Mouse (Mus musculus) kidney, adult 2 months (tissue): ENCODE measurements around the gene Cda. TPM values are rescaled to one million over a fixed set of nuclear protein-coding genes. Genes with fewer than 3 reads are reported as not detected.
A peak's percentile ranks its signal among the peaks of the same experiment; 100 is the strongest.

Experiments
- DNase-seq: peaks from one replicate; pipeline ENCODE4 v3.0.0; 2021
- H3K27ac ChIP-seq: fragments of 200-500 bp; 2 replicates; pipeline ENCODE4 v1.5.1; 2012; ENCODE audit warnings: low read depth, low read length, control low read depth, inconsistent platforms; ENCODE audit not compliant: insufficient read depth
- H3K27me3 ChIP-seq: fragments of 200-500 bp; replicated peaks from 2 replicates; pipeline ENCODE4 v1.6.1; 2012; ENCODE audit warnings: mild to moderate bottlenecking, moderate library complexity, low read length, inconsistent platforms; ENCODE audit not compliant: control insufficient read depth, insufficient read depth
- H3K36me3 ChIP-seq: fragments of 200-500 bp; 2 replicates; pipeline ENCODE4 v1.6.1; 2012; ENCODE audit warnings: mild to moderate bottlenecking, moderate library complexity, low read length, inconsistent platforms; ENCODE audit not compliant: control insufficient read depth, insufficient read depth
- H3K4me1 ChIP-seq: fragments of 200-500 bp; 2 replicates; pipeline ENCODE4 v1.6.1; 2011; ENCODE audit warnings: low read length; ENCODE audit not compliant: control insufficient read depth, insufficient read depth
- H3K4me3 ChIP-seq: fragments of 200-500 bp; 2 replicates; pipeline ENCODE4 v1.5.1; 2011; ENCODE audit warnings: mild to moderate bottlenecking, low read depth, low read length, control low read depth; ENCODE audit not compliant: insufficient read depth
- CTCF ChIP-seq: fragments of 200-500 bp; conservative IDR thresholded peaks from 2 replicates; pipeline ENCODE4 v1.5.1; 2011; ENCODE audit warnings: low read depth, mild to moderate bottlenecking, control low read depth, low read length, moderate library complexity, mixed read lengths; ENCODE audit not compliant: insufficient read depth, insufficient read length
- POLR2A ChIP-seq: fragments of 200-500 bp; IDR thresholded peaks from one replicate; pipeline ENCODE4 v1.6.1; 2011; ENCODE audit warnings: low read depth, low read length, control low read depth
- WGBS: fragments of 180-500 bp; shearing (Covaris S2); methylation state at CpG from one replicate; pipeline ENCODE4 v1.1.7; 2018; 5-methylcytosine and 5-hydroxymethylcytosine counted together
- polyA plus RNA-seq: library from polyadenylated mRNA; depleted of rRNA; stranded (reverse); fragments of >200 nt; gene quantifications from 2 replicates; pipeline ENCODE4 v1.2.3, GENCODE M21; 2012

Gene Cda
- polyA plus RNA-seq, 1 experiment, result 454 TPM

DNA sequence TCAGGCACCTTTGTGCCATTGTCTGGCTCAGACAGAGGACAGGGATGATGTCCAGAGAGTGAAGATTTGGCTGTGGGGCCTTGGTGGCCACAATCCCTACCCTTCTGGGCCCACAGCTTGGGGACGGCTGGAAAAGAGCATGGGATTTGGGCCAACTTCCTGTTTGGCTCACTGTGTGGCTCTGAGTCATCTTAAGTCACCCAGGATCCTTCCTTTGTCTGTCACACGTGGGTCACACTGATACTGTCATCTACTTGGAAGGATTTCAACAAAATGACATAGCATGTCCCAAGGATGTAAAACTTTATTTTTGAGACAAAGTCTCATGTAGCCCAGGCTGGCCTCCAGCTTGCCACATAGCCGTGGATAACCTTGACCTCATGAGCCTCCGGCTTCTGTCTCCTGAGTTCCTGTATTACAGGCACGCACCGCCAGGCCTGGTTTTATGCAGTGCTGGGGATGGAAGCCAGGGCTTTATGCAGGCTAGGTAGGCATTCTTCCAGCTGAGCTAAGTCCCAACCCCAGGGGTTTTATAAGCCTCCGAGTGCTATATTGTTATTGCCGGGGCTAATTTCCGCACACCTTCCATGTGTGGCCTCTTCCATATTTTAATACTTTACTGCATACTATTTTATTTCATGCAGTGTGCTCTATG is 22.8 kb downstream of the Cda start:
- 0 out of 2 replicates have a peak overlapping the region, but pooled peaks have one; percentile 0 for H3K27ac ChIP-seq
- peak; percentile 71 for DNase-seq
- no peak overlapping the region for H3K4me3 ChIP-seq
- H3K27me3 ChIP-seq, result no peaks in the 10 kb centered on the region
- no peaks in the 10 kb centered on the region; the same call in 1 of the 2 replicates for H3K36me3 ChIP-seq
- 49% methylated on average over 9 of the region's 9 CpGs for WGBS
- H3K4me1 ChIP-seq, result peaks cover 41% of the 10 kb centered on the region
- TF ChIP-seq POLR2A (no peak), CTCF (no peak)

DNA sequence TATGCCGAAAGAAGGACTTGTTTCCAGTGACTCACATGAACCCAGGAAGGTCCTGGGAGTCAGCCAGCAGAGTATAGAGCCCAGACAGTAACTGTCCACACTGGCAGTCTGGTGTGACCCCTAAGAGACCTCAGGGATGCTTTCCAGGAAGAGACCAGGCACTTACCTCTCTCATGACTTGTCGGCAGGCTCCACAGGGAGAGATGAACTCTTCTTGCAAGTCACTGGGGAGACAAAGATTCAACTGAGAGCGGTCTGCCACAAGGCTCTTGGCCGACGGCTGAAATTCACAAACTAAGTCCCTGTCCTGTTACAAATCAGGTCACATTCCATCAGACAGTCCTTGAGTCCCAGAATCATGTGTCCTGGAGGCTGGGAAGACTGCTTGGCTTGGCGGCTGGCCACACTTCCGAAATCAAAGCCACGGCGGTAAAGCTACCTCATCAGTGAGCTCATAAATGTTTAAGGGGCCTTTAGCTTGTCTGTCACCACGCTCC is 24.4 kb downstream of the Cda start:
- no peak for TF ChIP-seq CTCF
- no peak for TF ChIP-seq POLR2A
- Histone ChIP-seq H3K27ac (peak overlapping the region; percentile 73), H3K27me3 (no peaks in the 10 kb centered on the region), H3K4me3 (no peak overlapping the region), H3K36me3 (no peaks in the 10 kb centered on the region; the same call in 1 of the 2 replicates), H3K4me1 (peaks cover 34% of the 10 kb centered on the region)
- WGBS, result 35% methylated on average over 10 of the region's 10 CpGs
- peak; percentile 80 for DNase-seq

DNA sequence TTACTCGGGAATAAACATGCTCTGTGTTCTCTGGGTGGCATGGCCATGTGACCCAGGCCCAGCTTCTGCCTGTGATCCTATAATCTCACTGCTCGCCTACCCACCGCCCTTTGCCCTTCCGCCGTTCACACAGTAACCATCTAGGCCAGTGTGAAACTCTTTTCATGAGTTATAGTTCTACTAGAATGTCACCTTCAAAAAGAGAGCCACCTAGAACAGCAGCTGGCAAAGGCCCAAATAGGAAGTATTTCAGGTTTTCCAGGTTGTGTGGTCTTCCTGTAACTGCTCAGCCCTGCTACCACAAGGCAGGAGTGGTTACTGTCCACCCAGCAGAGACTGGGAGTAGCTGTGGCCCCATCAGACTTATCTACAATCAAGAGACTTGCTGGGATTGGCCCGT is 25.0 kb downstream of the Cda start:
- Histone ChIP-seq H3K27ac (peak overlapping the region; percentile 86), H3K4me3 (no peak overlapping the region), H3K36me3 (no peaks in the 10 kb centered on the region; the same call in 1 of the 2 replicates), H3K27me3 (no peaks in the 10 kb centered on the region), H3K4me1 (peaks cover 29% of the 10 kb centered on the region)
- TF ChIP-seq POLR2A (no peak), CTCF (no peak)
- peak; percentile 96 for DNase-seq
- WGBS, result 34% methylated on average over 6 of the region's 6 CpGs

DNA sequence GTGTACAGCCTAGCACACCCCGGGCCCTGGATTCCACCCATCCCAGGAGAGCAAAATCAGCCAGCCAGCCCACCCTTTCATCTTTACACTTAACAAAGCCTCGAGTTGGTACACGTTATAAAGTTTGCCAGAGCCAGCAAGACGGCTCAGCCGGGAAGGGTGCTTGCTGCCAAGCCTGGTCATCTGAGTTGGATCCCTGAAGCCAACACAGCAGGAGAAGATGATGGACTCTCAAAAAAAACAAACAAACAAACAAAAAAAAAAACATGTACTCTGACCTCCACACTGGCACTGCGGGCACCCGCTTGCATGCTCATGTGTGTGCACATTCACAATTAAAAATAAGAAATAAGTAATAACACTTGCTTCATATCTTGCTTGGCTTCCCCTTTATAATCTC is 25.7 kb downstream of the Cda start:
- WGBS, result 48% methylated on average over 7 of the region's 7 CpGs
- H3K36me3 ChIP-seq, result no peaks in the 10 kb centered on the region; the same call in 1 of the 2 replicates
- H3K4me1 ChIP-seq, result peaks cover 25% of the 10 kb centered on the region
- H3K27ac ChIP-seq, result peak overlapping the region; percentile 86; the same call in 1 of the 2 replicates
- no peak for TF ChIP-seq POLR2A
- TF ChIP-seq CTCF, result no peak
- peak; percentile 66 for DNase-seq
- H3K27me3 ChIP-seq, result no peaks in the 10 kb centered on the region
- no peak overlapping the region for H3K4me3 ChIP-seq

DNA sequence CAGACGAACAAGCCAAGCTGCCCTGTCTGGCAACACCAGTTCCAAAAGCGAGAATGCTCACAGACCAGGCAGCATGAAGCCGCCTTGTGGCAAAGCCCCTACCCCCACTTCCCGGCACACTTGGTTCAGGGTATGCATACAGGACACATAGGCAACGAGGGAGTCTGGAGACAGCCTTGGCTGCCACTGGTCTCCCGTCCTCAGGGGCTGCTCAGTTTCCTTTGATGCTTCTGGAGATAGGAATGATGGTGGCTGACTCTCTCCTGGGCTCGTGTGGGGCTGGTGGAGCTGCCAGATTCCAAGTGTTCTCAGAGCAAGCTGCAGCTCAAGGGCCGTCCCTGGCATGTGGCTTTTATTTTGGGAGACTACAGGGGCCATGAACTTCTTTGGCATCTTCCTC is 26.4 kb downstream of the Cda start:
- no peak overlapping the region for H3K4me3 ChIP-seq
- TF ChIP-seq POLR2A, result no peak
- no peak for TF ChIP-seq CTCF
- H3K4me1 ChIP-seq, result peaks cover 25% of the 10 kb centered on the region
- WGBS, result 79% methylated on average over 8 of the region's 8 CpGs
- no peaks in the 10 kb centered on the region for H3K27me3 ChIP-seq
- H3K36me3 ChIP-seq, result no peaks in the 10 kb centered on the region; the same call in 1 of the 2 replicates
- 0 out of 2 replicates have a peak overlapping the region, but pooled peaks have one; percentile 86 for H3K27ac ChIP-seq
- DNase-seq, result no peak

DNA sequence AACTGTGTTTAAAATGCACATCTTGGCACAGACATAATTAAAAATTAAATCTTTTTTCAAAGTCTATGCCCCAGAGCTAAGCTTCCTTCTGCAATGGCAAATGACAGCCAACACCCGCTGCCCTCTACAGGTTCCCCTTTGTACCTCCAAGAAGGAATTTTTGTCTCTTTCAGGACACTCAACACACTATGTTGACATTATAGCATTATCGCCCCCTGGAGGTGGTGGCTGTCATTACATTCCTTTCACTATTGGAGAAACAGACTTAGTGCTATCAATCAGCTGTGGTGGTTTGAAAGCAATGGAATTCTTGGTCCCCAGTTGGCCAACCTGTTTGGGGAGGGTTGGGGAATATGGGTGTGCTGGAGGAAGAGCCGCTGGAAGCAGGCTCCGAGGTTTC is 27.8 kb downstream of the Cda start:
- no peak for TF ChIP-seq POLR2A
- TF ChIP-seq CTCF, result peak; percentile 34
- peak; percentile 72 for DNase-seq
- Histone ChIP-seq H3K27ac (no peak overlapping the region), H3K4me1 (peaks cover 25% of the 10 kb centered on the region), H3K27me3 (no peaks in the 10 kb centered on the region), H3K4me3 (no peak overlapping the region), H3K36me3 (no peaks in the 10 kb centered on the region; the same call in 1 of the 2 replicates)
- WGBS, result 34% methylated on average over 4 of the region's 4 CpGs

DNA sequence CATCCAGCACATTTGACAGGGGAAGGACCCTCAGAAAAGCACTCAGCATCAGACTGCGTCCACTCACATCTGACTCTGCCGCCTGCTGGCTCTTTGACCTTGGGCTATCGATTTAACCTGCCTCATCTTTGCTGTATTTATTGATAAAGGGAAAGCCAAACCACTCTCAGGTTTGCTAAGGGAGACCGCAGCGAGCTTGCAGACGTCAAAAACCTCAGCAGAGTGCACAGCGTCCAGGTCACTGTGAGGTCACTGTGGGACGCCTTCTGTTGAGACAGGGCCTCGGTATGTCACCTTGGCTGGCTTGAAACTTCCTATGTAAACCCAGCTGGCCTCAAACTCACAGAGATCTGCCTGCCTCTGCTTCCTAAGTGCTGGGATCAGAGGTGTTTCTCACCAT is 30.5 kb downstream of the Cda start:
- WGBS, result 74% methylated on average over 9 of the region's 9 CpGs
- no peak overlapping the region for H3K27ac ChIP-seq
- H3K36me3 ChIP-seq, result no peaks in the 10 kb centered on the region; the same call in 1 of the 2 replicates

More for the DNA sequence above, 30.5 kb downstream of the Cda start:
- H3K4me3 ChIP-seq, result no peak overlapping the region
- no peaks in the 10 kb centered on the region for H3K27me3 ChIP-seq
- DNase-seq, result no peak
- peaks cover 8% of the 10 kb centered on the region; the same call in 1 of the 2 replicates for H3K4me1 ChIP-seq
- TF ChIP-seq POLR2A, result no peak
- no peak for TF ChIP-seq CTCF
